In the genomic region with DNA sequence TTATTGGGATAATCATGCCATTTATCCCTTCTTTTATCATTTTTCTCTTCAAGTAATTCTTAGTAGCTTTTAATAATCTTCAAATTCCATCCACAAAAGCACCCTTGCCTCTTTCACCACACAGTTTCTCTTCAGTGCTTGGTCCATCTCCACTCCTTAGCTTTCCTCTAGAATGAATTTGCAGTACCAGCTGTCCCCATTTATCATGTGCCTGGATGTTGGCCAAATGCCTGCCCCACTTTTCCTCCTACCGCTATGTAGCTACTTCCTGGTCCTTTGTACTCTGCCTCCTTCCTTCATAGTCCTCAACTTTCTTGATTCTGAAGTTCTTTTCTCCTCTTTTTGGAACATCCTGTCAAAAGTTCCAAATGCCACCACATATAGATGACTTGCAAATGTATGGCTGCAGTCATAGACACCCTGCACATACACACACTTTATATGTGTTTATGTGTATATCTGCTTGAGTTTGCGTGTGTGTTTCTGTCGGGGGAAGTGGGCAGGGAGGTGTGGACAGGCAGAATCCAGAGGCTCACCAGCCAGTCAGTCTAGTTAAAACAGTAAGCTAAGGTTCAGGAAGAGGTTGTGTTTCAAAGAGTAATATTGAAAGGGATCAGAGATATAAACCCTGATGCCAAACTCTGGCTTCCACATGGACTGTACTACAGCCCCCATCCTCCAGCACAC, we compare ENCODE assay signal across 9 mouse cellular contexts.
DNase-seq lines count a peak whose midpoint lies in the region; ATAC-seq and TF ChIP-seq lines count a peak whose summit lies in the region.
"Had no signal": no experiment of that assay in that cellular context is flagged by ENCODE, and none has a peak within 500 bp of the region (broad histone marks: within the 10 kb centered on the region; RNA-seq: fewer than 3 reads in every experiment).

No protein-coding gene starts in this region.

- no peaks in the 10 kb centered on the region for H3K36me3 ChIP-seq in hindbrain, embryonic 14.5 days (replicated peaks; ENCODE audit: control insufficient read depth, insufficient read depth)
- no peaks in the 10 kb centered on the region for H3K36me3 ChIP-seq in hindbrain, embryonic 10.5 days
- no peaks in the 10 kb centered on the region for H3K36me3 ChIP-seq in C2C12 (ENCODE audit: control insufficient read depth, insufficient read depth)
- H3K36me3 ChIP-seq in heart, embryonic 12.5 days: no peaks in the 10 kb centered on the region
- H3K36me3 ChIP-seq in forebrain, embryonic 13.5 days (ENCODE audit: poor library complexity, severe bottlenecking): no peaks in the 10 kb centered on the region

- H3K4me2 ChIP-seq in hindbrain, embryonic 14.5 days (replicated peaks): no peak overlapping the region
- no peak overlapping the region for H3K4me2 ChIP-seq in heart, embryonic 12.5 days
- no peak overlapping the region for H3K4me2 ChIP-seq in forebrain, embryonic 13.5 days

- H3K4me1 ChIP-seq in hindbrain, embryonic 14.5 days (replicated peaks; ENCODE audit: control insufficient read depth, insufficient read depth, low read length): 0 out of 2 replicates have a peak, but pooled peaks cover 3% of the 10 kb centered on the region
- H3K4me1 ChIP-seq in hindbrain, embryonic 10.5 days (replicated peaks): no peaks in the 10 kb centered on the region
- H3K4me1 ChIP-seq in heart, embryonic 12.5 days (replicated peaks): peaks cover 5% of the 10 kb centered on the region; the same call in 1 of the 2 replicates
- H3K4me1 ChIP-seq in forebrain, embryonic 13.5 days: peaks cover 13% of the 10 kb centered on the region

- H3K79me3 ChIP-seq in C2C12 (ENCODE audit: low read depth): no peaks in the 10 kb centered on the region

- no peak for ATAC-seq in hindbrain, embryonic 14.5 days (ENCODE audit: low FRiP score)
- ATAC-seq in heart, embryonic 12.5 days (ENCODE audit: insufficient number of reproducible peaks, low FRiP score): no peak
- ATAC-seq in forebrain, embryonic 13.5 days: no peak

- H3K27me3 ChIP-seq in hindbrain, embryonic 14.5 days (ENCODE audit: control insufficient read depth, insufficient read depth, low read length): no peaks in the 10 kb centered on the region
- no peaks in the 10 kb centered on the region for H3K27me3 ChIP-seq in hindbrain, embryonic 10.5 days (ENCODE audit: insufficient read depth, poor library complexity, severe bottlenecking)
- H3K27me3 ChIP-seq in C2C12 (ENCODE audit: control insufficient read depth, insufficient read depth, insufficient read length): no peaks in the 10 kb centered on the region
- H3K27me3 ChIP-seq in heart, embryonic 12.5 days (replicated peaks): no peaks in the 10 kb centered on the region
- peaks cover 5% of the 10 kb centered on the region for H3K27me3 ChIP-seq in forebrain, embryonic 13.5 days

- 78% methylated on average over 3 of the region's 3 CpGs for WGBS in hindbrain, embryonic 14.5 days
- WGBS in hindbrain, embryonic 10.5 days: 92% methylated on average over 3 of the region's 3 CpGs
- WGBS in heart, embryonic 12.5 days: 48% methylated on average over 3 of the region's 3 CpGs
- 77% methylated on average over 3 of the region's 3 CpGs for WGBS in forebrain, embryonic 13.5 days

- no peak overlapping the region for H3ac ChIP-seq in C2C12 (ENCODE audit: control insufficient read depth, insufficient read length, low read depth)

- peak; percentile 36 for DNase-seq in hindbrain, embryonic 14.5 days (ENCODE audit: low spot score)
- DNase-seq in hindbrain, embryonic 10.5 days (ENCODE audit: low spot score): no peak
- DNase-seq in cerebellum, postnatal 10 days: peak; percentile 56 to 64
- peak; percentile 13 to 29 for DNase-seq in left cerebral cortex, postnatal 36 days (ENCODE audit: low spot score in 2 of 2)
- DNase-seq in B cell, adult 2 months: no peak

- H3K79me2 ChIP-seq in C2C12 (ENCODE audit: control insufficient read depth, insufficient read depth): no peaks in the 10 kb centered on the region

- no peak overlapping the region for H3K27ac ChIP-seq in hindbrain, embryonic 14.5 days
- no peak overlapping the region for H3K27ac ChIP-seq in hindbrain, embryonic 10.5 days
- no peak overlapping the region for H3K27ac ChIP-seq in heart, embryonic 12.5 days (ENCODE audit: poor library complexity, severe bottlenecking)
- no peak overlapping the region for H3K27ac ChIP-seq in forebrain, embryonic 13.5 days
- H3K27ac ChIP-seq: liver, embryonic 14.5 days had no signal

- no peaks in the 10 kb centered on the region for H3K9me3 ChIP-seq in hindbrain, embryonic 14.5 days (ENCODE audit: control insufficient read depth, low read length)
- no peaks in the 10 kb centered on the region for H3K9me3 ChIP-seq in hindbrain, embryonic 10.5 days
- H3K9me3 ChIP-seq in heart, embryonic 12.5 days (replicated peaks): no peaks in the 10 kb centered on the region
- H3K9me3 ChIP-seq in forebrain, embryonic 13.5 days (replicated peaks): no peaks in the 10 kb centered on the region

- TF ChIP-seq CTCF in C2C12 (IDR thresholded peaks at IDR 0.05; ENCODE audit: control insufficient read depth, insufficient read depth, insufficient read length): no peak

- intact Hi-C loops in left cerebral cortex, postnatal 36 days (cut with DNase I): no loop called here

- H3K9ac ChIP-seq in hindbrain, embryonic 14.5 days: no peak overlapping the region
- no peak overlapping the region for H3K9ac ChIP-seq in heart, embryonic 12.5 days
- no peak overlapping the region for H3K9ac ChIP-seq in forebrain, embryonic 13.5 days
- H3K9ac ChIP-seq: liver, embryonic 14.5 days had no signal

- H3K4me3 ChIP-seq in hindbrain, embryonic 14.5 days (replicated peaks; ENCODE audit: low read length): no peak overlapping the region
- H3K4me3 ChIP-seq in hindbrain, embryonic 10.5 days: no peak overlapping the region
- H3K4me3 ChIP-seq in C2C12 (ENCODE audit: insufficient read depth, poor library complexity, severe bottlenecking): no peak overlapping the region
- H3K4me3 ChIP-seq in heart, embryonic 12.5 days: no peak overlapping the region
- no peak overlapping the region for H3K4me3 ChIP-seq in forebrain, embryonic 13.5 days

TF ChIP-seq in C2C12, 6 proteins besides CTCF, POLR2A, EP300 and RAD21:
- TF ChIP-seq MYOG (IDR thresholded peaks at IDR 0.05; ENCODE audit: control insufficient read depth, extremely low read depth, insufficient read length) (no peak), MYOD1 (IDR thresholded peaks at IDR 0.05; ENCODE audit: control insufficient read depth, insufficient read length, low read depth) (peak; percentile 94)

Comparison
In these comparisons a context has a peak if more than half of its experiments do, and no peak if none do; other contexts are left out.
1. DNase-seq: peak in hindbrain, embryonic 14.5 days (single experiment), cerebellum, postnatal 10 days (2 of 2) and left cerebral cortex, postnatal 36 days (2 of 2); none in hindbrain, embryonic 10.5 days (single experiment) and B cell, adult 2 months (0 of 2).